Mouse (Mus musculus): ENCODE results near the gene Gm20479.

The Gm20479 gene

GRCm38 (mm10) chr7:27356861-27357594 is at the start of gene Gm20479:
TSS of gene Gm20479 (minus strand) at chr7:27357419.
- DNase-seq: peak; percentile 36 to 66

GRCm38 (mm10) chr7:27406481-27406880 is 49.3 kb upstream of the Gm20479 start:
- no peak for DNase-seq

- peak in 1 of 2 experiments; percentile 35 for DNase-seq
Measured at GRCm38 (mm10) chr7:27404203-27404942, 47.2 kb upstream of the Gm20479 start.

- peak; percentile 70 to 71 for DNase-seq
Measured at GRCm38 (mm10) chr7:27402675-27403074, 45.5 kb upstream of the Gm20479 start.

GRCm38 (mm10) chr7:27400545-27400944 is 43.3 kb upstream of the Gm20479 start:
- DNase-seq: no peak

GRCm38 (mm10) chr7:27397048-27397949 is 40.1 kb upstream of the Gm20479 start:
- DNase-seq: peak; percentile 23 to 59

GRCm38 (mm10) chr7:27396184-27397047 is 39.2 kb upstream of the Gm20479 start:
- DNase-seq: peak in 1 of 2 experiments; percentile 16

GRCm38 (mm10) chr7:27395521-27396183 is 38.4 kb upstream of the Gm20479 start:
- DNase-seq: no peak

- no peak for DNase-seq
Measured at GRCm38 (mm10) chr7:27391416-27391815, 34.2 kb upstream of the Gm20479 start.

GRCm38 (mm10) chr7:27389213-27389612 is 32.0 kb upstream of the Gm20479 start:
- no peak for DNase-seq

- peak; percentile 71 to 80 for DNase-seq
Measured at GRCm38 (mm10) chr7:27384731-27385130, 27.5 kb upstream of the Gm20479 start.

- no peak for DNase-seq
Measured at GRCm38 (mm10) chr7:27384134-27384533, 26.9 kb upstream of the Gm20479 start.

GRCm38 (mm10) chr7:27383233-27383632 is 26.0 kb upstream of the Gm20479 start:
- DNase-seq: no peak

- no peak for DNase-seq
Measured at GRCm38 (mm10) chr7:27381560-27381959, 24.3 kb upstream of the Gm20479 start.

- DNase-seq: no peak
Measured at GRCm38 (mm10) chr7:27381009-27381408, 23.8 kb upstream of the Gm20479 start.

GRCm38 (mm10) chr7:27379836-27380235 is 22.6 kb upstream of the Gm20479 start:
- DNase-seq: no peak

GRCm38 (mm10) chr7:27378431-27378830 is 21.2 kb upstream of the Gm20479 start:
- peak; percentile 37 to 44 for DNase-seq

GRCm38 (mm10) chr7:27375274-27375673 is 18.1 kb upstream of the Gm20479 start:
- DNase-seq: no peak

GRCm38 (mm10) chr7:27371715-27372462 is 14.7 kb upstream of the Gm20479 start:
- DNase-seq: no peak

- no peak for DNase-seq
Measured at GRCm38 (mm10) chr7:27369111-27369510, 11.9 kb upstream of the Gm20479 start.

GRCm38 (mm10) chr7:27367976-27368375 is 10.8 kb upstream of the Gm20479 start:
- no peak for DNase-seq
